Mouse (Mus musculus) lung, adult 2 months (tissue): ENCODE data around the gene Stmn3.

Experiments
- CTCF ChIP-seq: fragments of 200-500 bp; IDR thresholded peaks from 2 replicates; pipeline ENCODE4 v1.5.1; 2011; ENCODE audit warnings: mild to moderate bottlenecking, low read length, control low read depth; ENCODE audit not compliant: insufficient read depth
- POLR2A ChIP-seq: fragments of 200-500 bp; IDR thresholded peaks from 2 replicates; pipeline ENCODE4 v1.6.1; 2011; ENCODE audit warnings: low read depth, mild to moderate bottlenecking, control low read depth, low read length, borderline replicate concordance; ENCODE audit errors: extremely low read depth

DNA sequence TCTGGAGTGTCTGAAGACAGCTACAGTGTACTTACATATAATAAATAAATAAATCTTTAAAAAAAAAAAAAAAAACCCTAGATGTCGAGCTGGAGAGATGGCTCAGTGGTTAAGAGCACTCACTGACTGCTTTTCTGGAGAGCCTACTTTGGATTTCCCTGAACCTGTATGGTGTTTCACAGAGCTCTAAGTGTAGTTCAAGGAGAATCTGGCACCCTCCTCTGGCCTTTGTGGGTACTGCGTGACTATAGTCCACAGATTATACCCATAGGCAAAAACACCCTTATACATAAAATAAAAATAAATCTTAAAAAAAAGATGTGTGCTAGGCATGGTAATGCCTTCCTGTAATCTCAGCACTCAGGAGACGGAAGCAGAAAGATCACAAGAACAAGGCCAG lies 19.7 kb upstream of the Stmn3 start:
- TF ChIP-seq CTCF (no peak; the same call in 1 of the 2 replicates), POLR2A (no peak)
